Mouse (Mus musculus) activated CD4-positive, CD25-positive, alpha-beta regulatory T cell, adult 4 months (primary cell): ENCODE measurements around the gene Vmn1r152. TPM values are rescaled to one million over a fixed set of nuclear protein-coding genes. Genes with fewer than 3 reads are reported as not detected.
"Not testable (repeated sequence)": the region's sequence is repeated elsewhere in the genome, so short reads cannot be mapped to it uniquely, and the experiment has no call there.

Experiments used
- ATAC-seq: one replicate; pipeline ENCODE4 v1.8.0; 2017
- polyA plus RNA-seq, 2 experiments: library from polyadenylated mRNA; unstranded; fragments of 100-300 nt; shearing (Covaris generic); gene quantifications; one replicate each; pipeline ENCODE4 v1.2.1; 2017

Vmn1r152 gene
- not detected for polyA plus RNA-seq

DNA sequence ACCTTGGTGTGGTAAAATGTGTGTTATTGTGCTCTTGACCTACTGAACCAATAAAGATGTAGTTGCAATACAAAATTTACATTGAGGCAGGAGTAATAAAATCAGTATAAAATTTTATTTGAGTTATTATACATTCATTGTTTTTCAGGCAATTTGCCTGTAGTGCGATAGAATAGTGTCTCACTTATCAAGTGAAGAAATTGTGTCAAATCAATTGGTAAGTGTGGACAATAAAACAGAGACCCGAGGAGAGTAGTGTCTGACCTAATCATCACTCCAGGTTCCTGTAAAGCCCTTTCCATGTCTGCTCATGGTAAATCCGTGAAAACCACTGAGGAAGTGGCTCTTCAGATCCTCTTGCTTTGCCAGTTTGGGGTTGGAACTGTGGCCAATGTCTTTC lies at the start of gene Vmn1r152:
TSS of gene Vmn1r152 (plus strand) at position 301 of the 400 bp plus-strand sequence.
- not testable (repeated sequence) for ATAC-seq

DNA sequence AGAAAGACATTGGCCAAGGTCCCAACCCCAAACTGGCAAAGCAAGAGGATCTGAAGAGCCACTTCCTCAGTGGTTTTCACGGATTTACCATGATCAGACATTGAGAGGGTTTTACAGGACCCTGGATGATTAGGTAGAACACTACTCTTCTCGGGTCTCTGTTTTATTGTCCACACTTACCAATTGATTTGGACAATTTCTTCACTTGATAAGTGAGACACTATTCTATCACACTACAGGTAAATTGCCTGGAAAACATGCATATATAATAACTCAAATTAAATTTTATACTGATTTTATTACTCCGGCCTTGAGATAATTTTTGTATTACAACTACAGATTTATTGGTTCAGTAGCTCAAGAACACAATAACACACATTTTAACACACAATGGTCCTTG lies 23.2 kb upstream of the Vmn1r152 start, which contains the start of gene Vmn1r151:
TSS of gene Vmn1r151 (minus strand) at position 101 of the 400 bp plus-strand sequence.
- ATAC-seq: not testable (repeated sequence)

DNA sequence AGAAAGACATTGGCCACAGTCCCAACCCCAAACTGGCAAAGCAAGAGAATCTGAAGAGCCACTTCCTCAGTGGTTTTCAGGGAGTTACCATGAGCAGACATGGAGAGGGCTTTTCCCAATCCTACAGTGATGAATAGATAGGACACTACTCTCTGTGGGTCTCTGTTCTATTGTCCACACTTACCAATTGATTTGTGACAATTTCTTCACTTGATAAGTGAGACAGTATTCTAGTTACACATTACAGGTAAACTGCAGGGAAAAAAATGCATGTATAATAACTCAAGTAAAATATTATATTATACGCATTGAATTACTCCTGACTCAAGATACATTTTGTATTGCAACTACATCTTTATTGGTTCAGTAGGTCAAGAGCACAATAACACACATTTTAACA lies 12.0 kb downstream of the Vmn1r152 start, which contains the start of gene Gm8677:
TSS of gene Gm8677 (minus strand) at position 101 of the 400 bp plus-strand sequence.
- not testable (repeated sequence) for ATAC-seq

DNA sequence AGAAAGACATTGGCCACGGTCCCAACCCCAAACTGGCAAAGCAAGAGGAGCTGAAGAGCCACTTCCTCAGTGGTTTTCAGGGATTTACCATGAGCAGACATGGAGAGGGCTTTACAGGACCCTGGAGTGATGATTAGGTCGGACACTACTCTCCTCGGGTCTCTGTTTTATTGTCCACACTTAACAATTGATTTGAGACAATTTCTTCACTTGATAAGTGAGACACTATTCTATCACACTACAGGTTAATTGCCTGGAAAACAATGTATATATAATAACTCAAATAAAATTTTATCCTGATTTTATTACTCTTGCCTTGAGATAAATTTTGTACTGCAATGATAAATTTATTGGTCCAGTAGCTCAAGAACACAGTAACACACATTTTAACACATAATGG lies 42.5 kb downstream of the Vmn1r152 start, which contains the start of gene Gm4201:
TSS of gene Gm4201 (minus strand) at position 101 of the 400 bp plus-strand sequence.
- not testable (repeated sequence) for ATAC-seq

Other genes with a start within 250 kb of the Vmn1r152 start
- gene Gm4187, start 193.2 kb upstream of the Vmn1r152 start, polyA plus RNA-seq: not detected
- not detected for gene Gm8660, start 151.9 kb upstream of the Vmn1r152 start, polyA plus RNA-seq
- not detected for gene Vmn1r148, start 109.4 kb upstream of the Vmn1r152 start, polyA plus RNA-seq
- gene Vmn1r149, start 84.7 kb upstream of the Vmn1r152 start, polyA plus RNA-seq: not detected
- not detected for gene Gm10665, start 58.9 kb upstream of the Vmn1r152 start, polyA plus RNA-seq
- gene Vmn1r151, start 23.3 kb upstream of the Vmn1r152 start, polyA plus RNA-seq: not detected
- gene Gm8677, start 11.9 kb downstream of the Vmn1r152 start, polyA plus RNA-seq: not detected
- not detected for gene Gm4201, start 42.4 kb downstream of the Vmn1r152 start, polyA plus RNA-seq
- gene Gm4565, start 65.2 kb downstream of the Vmn1r152 start, polyA plus RNA-seq: under 1 TPM in 1 of 2 experiments, not detected in 1; 0.28 TPM
- gene Vmn1r155, start 135.1 kb downstream of the Vmn1r152 start, polyA plus RNA-seq: not detected
- gene Gm8693, start 169.3 kb downstream of the Vmn1r152 start, polyA plus RNA-seq: not detected
- not detected for gene Gm4567, start 196.7 kb downstream of the Vmn1r152 start, polyA plus RNA-seq
- gene Vmn1r157, start 238.7 kb downstream of the Vmn1r152 start, polyA plus RNA-seq: under 1 TPM in 1 of 2 experiments, not detected in 1; 0.46 TPM